Mouse (Mus musculus): ENCODE measurements around the gene Tbx6. TPM values are rescaled to one million over a fixed set of nuclear protein-coding genes. Genes with fewer than 3 reads are reported as not detected.
A peak's percentile ranks its signal among the peaks of the same experiment; 100 is the strongest.

Tbx6 gene
- polyA plus RNA-seq, 1 experiment from 2014 or later, result 0.64 TPM

- H3K27me3 ChIP-seq (ENCODE audit: control insufficient read depth, insufficient read depth, low read depth, low read length), result no peaks in the 10 kb centered on the region
- no peak overlapping the region for H3K4me3 ChIP-seq (ENCODE audit: low read depth, low read length)
- H3K36me3 ChIP-seq (ENCODE audit: control insufficient read depth, insufficient read depth, low read length), result no peaks in the 10 kb centered on the region
- H3K9ac ChIP-seq (ENCODE audit: low read depth, low read length), result no peak overlapping the region
- 50% methylated on average over 8 of the region's 8 CpGs for WGBS
- H3K27ac ChIP-seq (ENCODE audit: low read length), result no peak overlapping the region
- no peaks in the 10 kb centered on the region for H3K4me1 ChIP-seq (ENCODE audit: control insufficient read depth, insufficient read depth, low read length)
- H3K9me3 ChIP-seq (replicated peaks; ENCODE audit: control insufficient read depth, low read length, poor library complexity, severe bottlenecking), result no peaks in the 10 kb centered on the region
- no peak overlapping the region for H3K4me2 ChIP-seq (ENCODE audit: low read length)
- no peak for ATAC-seq
Measured at GRCm38 (mm10) chr7:126815726-126816222, 34.5 kb downstream of the Tbx6 start.

DNA sequence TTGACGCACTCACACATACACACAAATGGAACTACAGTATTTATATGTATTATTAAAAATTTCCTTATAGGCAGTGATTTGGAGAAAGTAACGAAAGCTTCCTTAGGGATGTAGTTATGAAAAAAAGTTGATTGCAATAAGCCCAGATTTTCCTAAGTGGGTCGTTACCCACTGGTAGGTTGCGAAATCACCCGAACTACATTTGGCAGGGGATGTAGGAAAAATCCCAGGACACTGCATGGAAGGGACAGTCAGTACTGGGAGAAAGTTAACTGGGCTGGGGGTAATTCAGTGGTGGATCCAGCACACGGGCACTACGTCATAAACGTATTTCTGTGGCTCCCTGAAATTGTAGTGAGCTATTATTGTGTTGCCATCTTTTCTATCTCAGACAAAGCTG lies 35.2 kb downstream of the Tbx6 start:
- Histone ChIP-seq H3K9me3 (replicated peaks; ENCODE audit: control insufficient read depth, low read length, poor library complexity, severe bottlenecking) (no peaks in the 10 kb centered on the region), H3K27ac (ENCODE audit: low read length) (no peak overlapping the region), H3K4me2 (ENCODE audit: low read length) (no peak overlapping the region), H3K9ac (ENCODE audit: low read depth, low read length) (no peak overlapping the region), H3K4me1 (ENCODE audit: control insufficient read depth, insufficient read depth, low read length) (no peaks in the 10 kb centered on the region), H3K4me3 (ENCODE audit: low read depth, low read length) (no peak overlapping the region), H3K36me3 (ENCODE audit: control insufficient read depth, insufficient read depth, low read length) (no peaks in the 10 kb centered on the region), H3K27me3 (ENCODE audit: control insufficient read depth, insufficient read depth, low read depth, low read length) (no peaks in the 10 kb centered on the region)
- no peak for ATAC-seq
- WGBS, result 88% methylated on average over 8 of the region's 8 CpGs

DNA sequence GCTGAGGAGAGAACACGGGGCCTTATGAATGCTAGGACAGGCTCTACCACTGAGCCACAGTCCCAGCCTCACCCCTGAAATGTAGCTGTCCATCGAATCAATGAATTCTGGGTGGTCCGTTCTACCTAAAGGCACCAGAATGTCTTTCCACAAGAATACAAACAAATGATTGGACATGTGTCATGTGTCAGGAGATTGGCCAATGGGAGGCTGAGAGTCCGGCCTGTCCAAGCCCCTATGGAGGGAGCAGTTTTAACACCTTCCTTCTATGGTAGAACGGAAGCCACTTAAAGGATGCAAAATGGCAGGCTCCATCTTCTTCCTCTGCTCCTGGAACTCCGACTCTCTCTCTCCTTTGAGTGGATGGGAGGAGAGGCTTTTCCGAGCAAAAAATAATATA lies 36.3 kb downstream of the Tbx6 start:
- Histone ChIP-seq H3K27me3 (ENCODE audit: control insufficient read depth, insufficient read depth, low read depth, low read length) (no peaks in the 10 kb centered on the region), H3K36me3 (ENCODE audit: control insufficient read depth, insufficient read depth, low read length) (no peaks in the 10 kb centered on the region), H3K9me3 (replicated peaks; ENCODE audit: control insufficient read depth, low read length, poor library complexity, severe bottlenecking) (no peaks in the 10 kb centered on the region), H3K4me1 (ENCODE audit: control insufficient read depth, insufficient read depth, low read length) (peaks cover 7% of the 10 kb centered on the region), H3K4me3 (ENCODE audit: low read depth, low read length) (no peak overlapping the region), H3K4me2 (ENCODE audit: low read length) (no peak overlapping the region), H3K9ac (ENCODE audit: low read depth, low read length) (no peak overlapping the region), H3K27ac (ENCODE audit: low read length) (no peak overlapping the region)
- no peak for ATAC-seq
- 82% methylated on average over 7 of the region's 7 CpGs for WGBS

GRCm38 (mm10) chr7:126818818-126819217 lies 37.5 kb downstream of the Tbx6 start:
- ATAC-seq, result no peak
- H3K36me3 ChIP-seq (ENCODE audit: control insufficient read depth, insufficient read depth, low read length), result no peaks in the 10 kb centered on the region
- H3K9me3 ChIP-seq (replicated peaks; ENCODE audit: control insufficient read depth, low read length, poor library complexity, severe bottlenecking), result no peaks in the 10 kb centered on the region
- H3K27me3 ChIP-seq (ENCODE audit: control insufficient read depth, insufficient read depth, low read depth, low read length), result no peaks in the 10 kb centered on the region
- 43% methylated on average over 1 of the region's 1 CpGs for WGBS
- H3K9ac ChIP-seq (ENCODE audit: low read depth, low read length), result no peak overlapping the region
- H3K4me1 ChIP-seq (ENCODE audit: control insufficient read depth, insufficient read depth, low read length), result peaks cover 10% of the 10 kb centered on the region
- H3K4me3 ChIP-seq (ENCODE audit: low read depth, low read length), result no peak overlapping the region
- no peak overlapping the region for H3K27ac ChIP-seq (ENCODE audit: low read length)
- no peak overlapping the region for H3K4me2 ChIP-seq (ENCODE audit: low read length)

DNA sequence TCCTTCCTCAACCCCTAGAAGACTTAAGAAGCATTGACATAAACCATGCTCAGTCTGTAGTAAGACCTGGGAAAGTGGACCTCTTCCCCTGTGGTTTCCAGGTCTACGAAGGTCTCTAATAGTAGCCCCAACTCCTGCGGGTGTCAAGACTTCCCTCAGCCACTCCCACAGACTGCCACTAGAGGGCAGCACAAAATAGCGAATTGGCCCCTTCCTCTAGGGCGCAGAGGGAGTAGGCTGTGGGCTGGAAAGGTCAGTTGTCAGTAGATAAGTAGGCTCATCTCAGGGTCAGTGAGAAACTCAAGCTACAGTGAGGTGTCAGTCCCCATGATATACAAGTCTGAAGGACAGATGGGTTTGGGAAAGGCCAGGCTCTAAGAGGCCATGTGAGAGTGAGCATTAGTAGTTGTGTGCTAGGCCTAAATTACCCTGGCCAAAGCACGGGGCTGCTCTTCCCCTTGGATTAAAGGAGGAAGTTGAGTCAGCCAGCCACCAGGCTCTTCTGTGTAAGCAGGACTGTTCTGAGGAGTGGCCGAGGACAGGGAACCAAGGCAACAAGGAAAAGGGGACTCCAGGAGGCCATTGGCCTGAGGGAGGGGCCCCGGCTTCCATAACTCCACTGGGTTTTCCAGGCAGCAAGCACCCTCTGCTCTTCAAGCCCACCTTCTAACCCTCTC lies 40.7 kb downstream of the Tbx6 start:
- no peak for ATAC-seq
- Histone ChIP-seq H3K27me3 (ENCODE audit: control insufficient read depth, insufficient read depth, low read depth, low read length) (no peaks in the 10 kb centered on the region), H3K9ac (ENCODE audit: low read depth, low read length) (peak overlapping the region; percentile 96), H3K4me3 (ENCODE audit: low read depth, low read length) (peak overlapping the region; percentile 78), H3K27ac (ENCODE audit: low read length) (peak overlapping the region; percentile 94), H3K4me2 (ENCODE audit: low read length) (peak overlapping the region; percentile 82), H3K4me1 (ENCODE audit: control insufficient read depth, insufficient read depth, low read length) (peaks cover 32% of the 10 kb centered on the region), H3K36me3 (ENCODE audit: control insufficient read depth, insufficient read depth, low read length) (no peaks in the 10 kb centered on the region), H3K9me3 (replicated peaks; ENCODE audit: control insufficient read depth, low read length, poor library complexity, severe bottlenecking) (no peaks in the 10 kb centered on the region)
- 26% methylated on average over 7 of the region's 7 CpGs for WGBS

DNA sequence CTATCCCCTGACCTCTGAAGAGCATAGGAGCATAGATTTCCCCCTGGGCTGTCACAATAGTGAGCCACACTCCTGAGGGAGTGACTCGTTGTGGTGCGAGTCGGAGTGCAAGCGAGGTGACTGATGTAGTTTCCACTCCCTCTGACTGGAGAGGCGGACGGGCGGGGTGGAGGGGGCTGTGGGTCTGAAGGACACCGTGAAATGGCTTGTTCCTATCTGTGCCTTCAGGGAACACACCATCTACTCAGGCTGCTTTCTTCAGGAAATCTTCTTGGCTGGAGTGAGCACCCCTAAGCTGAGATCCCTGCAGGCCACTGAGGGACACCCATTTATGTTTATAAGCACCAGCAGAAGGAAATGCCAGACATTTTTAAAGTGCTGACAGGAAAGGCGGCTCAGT lies 41.5 kb downstream of the Tbx6 start:
- peak; percentile 40 for ATAC-seq
- H3K4me1 ChIP-seq (ENCODE audit: control insufficient read depth, insufficient read depth, low read length), result peaks cover 32% of the 10 kb centered on the region
- H3K9ac ChIP-seq (ENCODE audit: low read depth, low read length), result peak overlapping the region; percentile 96
- no peaks in the 10 kb centered on the region for H3K36me3 ChIP-seq (ENCODE audit: control insufficient read depth, insufficient read depth, low read length)
- peak overlapping the region; percentile 78 for H3K4me3 ChIP-seq (ENCODE audit: low read depth, low read length)
- peak overlapping the region; percentile 94 for H3K27ac ChIP-seq (ENCODE audit: low read length)
- 2% methylated on average over 9 of the region's 9 CpGs for WGBS
- peak overlapping the region; percentile 82 for H3K4me2 ChIP-seq (ENCODE audit: low read length)
- H3K27me3 ChIP-seq (ENCODE audit: control insufficient read depth, insufficient read depth, low read depth, low read length), result no peaks in the 10 kb centered on the region
- no peaks in the 10 kb centered on the region for H3K9me3 ChIP-seq (replicated peaks; ENCODE audit: control insufficient read depth, low read length, poor library complexity, severe bottlenecking)

DNA sequence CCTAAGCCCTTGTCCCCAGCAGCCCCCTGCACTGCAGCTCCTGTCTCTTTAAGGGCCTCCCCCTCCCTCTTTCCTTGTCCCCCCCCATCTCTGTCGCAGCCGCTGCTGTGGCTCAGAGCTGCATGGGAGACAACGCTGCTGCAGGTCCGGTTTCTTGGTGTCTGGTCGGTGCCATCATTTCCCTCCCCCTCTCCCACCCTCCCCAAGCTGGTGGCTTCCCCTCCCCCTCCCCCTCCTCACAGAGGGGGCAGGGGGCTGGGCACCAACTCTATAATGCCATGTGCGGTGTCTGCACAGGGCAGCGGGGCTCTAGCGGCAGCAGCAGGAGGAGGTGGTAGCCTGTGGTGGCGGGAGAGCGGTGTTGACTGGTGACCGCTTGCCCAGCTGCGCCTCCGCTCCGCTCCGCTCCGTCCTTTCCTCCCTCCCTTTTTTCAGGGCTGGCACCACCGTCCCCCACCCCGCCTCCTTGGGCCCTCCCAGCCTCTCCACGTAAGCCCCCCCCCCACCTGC lies 42.0 kb downstream of the Tbx6 start:
- WGBS, result under 1% methylated on average over 11 of the region's 19 CpGs
- Histone ChIP-seq H3K27me3 (ENCODE audit: control insufficient read depth, insufficient read depth, low read depth, low read length) (no peaks in the 10 kb centered on the region), H3K4me1 (ENCODE audit: control insufficient read depth, insufficient read depth, low read length) (peaks cover 32% of the 10 kb centered on the region), H3K36me3 (ENCODE audit: control insufficient read depth, insufficient read depth, low read length) (no peaks in the 10 kb centered on the region), H3K4me3 (ENCODE audit: low read depth, low read length) (peak overlapping the region; percentile 78), H3K4me2 (ENCODE audit: low read length) (peak overlapping the region; percentile 82), H3K9me3 (replicated peaks; ENCODE audit: control insufficient read depth, low read length, poor library complexity, severe bottlenecking) (no peaks in the 10 kb centered on the region), H3K9ac (ENCODE audit: low read depth, low read length) (peak overlapping the region; percentile 96), H3K27ac (ENCODE audit: low read length) (peak overlapping the region; percentile 94)
- peak; percentile 84 for ATAC-seq

DNA sequence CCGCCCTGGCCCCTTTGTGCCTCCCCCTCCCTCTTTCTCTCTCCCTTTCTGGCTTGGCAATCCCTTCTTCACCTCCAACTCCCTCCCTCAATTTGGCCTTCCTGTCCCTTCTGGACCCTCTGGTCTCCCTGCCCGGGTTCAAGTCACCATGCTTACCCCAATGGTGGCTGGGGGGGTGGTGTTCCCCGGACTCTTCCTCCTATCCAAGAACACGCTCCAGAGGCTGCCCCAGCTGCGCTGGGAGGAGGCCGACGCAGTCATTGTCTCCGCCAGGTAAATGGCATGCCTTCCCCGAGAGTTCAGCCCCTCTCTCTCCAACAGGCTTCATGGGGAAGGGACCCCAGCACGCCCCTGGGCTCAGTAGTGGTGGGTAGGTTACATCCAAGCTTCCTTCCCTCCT lies 42.7 kb downstream of the Tbx6 start:
- H3K9ac ChIP-seq (ENCODE audit: low read depth, low read length), result peak overlapping the region; percentile 96
- H3K4me1 ChIP-seq (ENCODE audit: control insufficient read depth, insufficient read depth, low read length), result peaks cover 32% of the 10 kb centered on the region
- H3K4me2 ChIP-seq (ENCODE audit: low read length), result peak overlapping the region; percentile 82
- no peaks in the 10 kb centered on the region for H3K27me3 ChIP-seq (ENCODE audit: control insufficient read depth, insufficient read depth, low read depth, low read length)
- peak; percentile 23; the same call in 1 of the 2 replicates for ATAC-seq
- peak overlapping the region; percentile 94 for H3K27ac ChIP-seq (ENCODE audit: low read length)
- H3K9me3 ChIP-seq (replicated peaks; ENCODE audit: control insufficient read depth, low read length, poor library complexity, severe bottlenecking), result no peaks in the 10 kb centered on the region
- 5% methylated on average over 10 of the region's 10 CpGs for WGBS
- H3K4me3 ChIP-seq (ENCODE audit: low read depth, low read length), result peak overlapping the region; percentile 78
- no peaks in the 10 kb centered on the region; the same call in 1 of the 2 replicates for H3K36me3 ChIP-seq (ENCODE audit: control insufficient read depth, insufficient read depth, low read length)

DNA sequence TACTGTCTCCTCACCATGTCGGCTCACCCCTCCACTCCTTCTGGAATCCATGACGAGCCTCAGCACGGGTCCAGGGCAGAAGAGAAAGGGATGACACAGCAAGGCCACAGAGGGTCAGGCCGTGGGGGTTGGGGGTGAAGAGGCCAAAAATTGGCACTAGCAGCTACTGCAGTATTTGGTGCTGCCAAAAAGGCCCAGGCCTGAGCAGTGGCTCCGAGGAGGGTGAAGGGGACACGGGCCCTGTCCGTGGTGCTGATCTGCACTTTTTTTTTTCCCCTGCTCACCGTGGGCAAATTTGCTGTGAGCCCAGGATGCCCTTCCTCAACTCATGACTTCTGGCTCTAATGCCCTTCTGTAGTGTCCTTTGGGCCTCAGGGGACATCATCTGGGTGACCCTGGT lies 44.1 kb downstream of the Tbx6 start:
- H3K9ac ChIP-seq (ENCODE audit: low read depth, low read length), result peak overlapping the region; percentile 33

More for the DNA sequence above, 44.1 kb downstream of the Tbx6 start:
- 32% methylated on average over 8 of the region's 8 CpGs for WGBS
- Histone ChIP-seq H3K9me3 (replicated peaks; ENCODE audit: control insufficient read depth, low read length, poor library complexity, severe bottlenecking) (no peaks in the 10 kb centered on the region), H3K4me3 (ENCODE audit: low read depth, low read length) (0 out of 2 replicates have a peak overlapping the region, but pooled peaks have one; percentile 0), H3K27ac (ENCODE audit: low read length) (no peak overlapping the region), H3K4me2 (ENCODE audit: low read length) (peak overlapping the region; percentile 82), H3K4me1 (ENCODE audit: control insufficient read depth, insufficient read depth, low read length) (peaks cover 32% of the 10 kb centered on the region), H3K27me3 (ENCODE audit: control insufficient read depth, insufficient read depth, low read depth, low read length) (no peaks in the 10 kb centered on the region), H3K36me3 (ENCODE audit: control insufficient read depth, insufficient read depth, low read length) (peaks cover 4% of the 10 kb centered on the region; the same call in 1 of the 2 replicates)
- ATAC-seq, result no peak
